Mouse (Mus musculus) testis, adult 2 months (tissue): ENCODE measurements around the gene Asdurf. TPM values are rescaled to one million over a fixed set of nuclear protein-coding genes. Genes with fewer than 3 reads are reported as not detected.
A peak's percentile ranks its signal among the peaks of the same experiment; 100 is the strongest.

Experiments used
- H3K27ac ChIP-seq: fragments of 200-500 bp; 2 replicates; pipeline ENCODE4 v1.5.1; 2012; ENCODE audit warnings: low read depth, low read length; ENCODE audit not compliant: control insufficient read depth, insufficient read depth
- H3K27me3 ChIP-seq: fragments of 200-500 bp; 2 replicates; pipeline ENCODE4 v1.6.1; 2012; ENCODE audit warnings: mild to moderate bottlenecking, low read length, moderate library complexity; ENCODE audit not compliant: control insufficient read depth, insufficient read depth
- H3K36me3 ChIP-seq: fragments of 200-500 bp; 2 replicates; pipeline ENCODE4 v1.6.1; 2012; ENCODE audit warnings: mild to moderate bottlenecking, low read length; ENCODE audit not compliant: control insufficient read depth, insufficient read depth
- H3K4me1 ChIP-seq: fragments of 200-500 bp; 2 replicates; pipeline ENCODE4 v1.6.1; 2012; ENCODE audit warnings: low read length; ENCODE audit not compliant: control insufficient read depth, insufficient read depth
- H3K4me3 ChIP-seq: fragments of 200-500 bp; 2 replicates; pipeline ENCODE4 v1.5.1; 2012; ENCODE audit warnings: low read depth, mild to moderate bottlenecking, low read length, moderate library complexity, mixed read lengths; ENCODE audit not compliant: control insufficient read depth
- CTCF ChIP-seq: fragments of 200-500 bp; IDR thresholded peaks from 2 replicates; pipeline ENCODE4 v1.5.1; 2012; ENCODE audit warnings: low read depth, mild to moderate bottlenecking, inconsistent platforms, low read length, moderate library complexity; ENCODE audit not compliant: control insufficient read depth, insufficient read depth, insufficient replicate concordance
- POLR2A ChIP-seq: fragments of 200-500 bp; IDR thresholded peaks from 2 replicates; pipeline ENCODE4 v1.6.1; 2012; ENCODE audit warnings: low read depth, mild to moderate bottlenecking, inconsistent platforms, low read length, moderate library complexity; ENCODE audit not compliant: control insufficient read depth
- polyA plus RNA-seq: library from polyadenylated mRNA; depleted of rRNA; stranded (reverse); fragments of >200 nt; gene quantifications from 2 replicates; pipeline ENCODE4 v1.2.3, GENCODE M21; 2012; rRNA removed

Asdurf gene
- polyA plus RNA-seq, 1 experiment, result not detected

GRCm38 (mm10) chr1:53312989-53313967 is 39.1 kb downstream of the Asdurf start, which contains the start of gene Osgepl1:
Osgepl1 (plus strand) TSS chr1:53313624.
- no peaks in the 10 kb centered on the region for H3K27me3 ChIP-seq
- no peaks in the 10 kb centered on the region for H3K4me1 ChIP-seq
- H3K36me3 ChIP-seq, result no peaks in the 10 kb centered on the region
- no peak for TF ChIP-seq CTCF
- peak; percentile 70 for TF ChIP-seq POLR2A
- H3K4me3 ChIP-seq, result peak within 1 kb of the TSS; percentile 97
- peak within 1 kb of the TSS; percentile 88 for H3K27ac ChIP-seq

GRCm38 (mm10) chr1:53300506-53300905 is 51.9 kb downstream of the Asdurf start:
- Histone ChIP-seq H3K36me3 (no peaks in the 10 kb centered on the region), H3K4me3 (no peak overlapping the region), H3K27me3 (no peaks in the 10 kb centered on the region), H3K27ac (no peak overlapping the region), H3K4me1 (no peaks in the 10 kb centered on the region)
- TF ChIP-seq CTCF (no peak), POLR2A (no peak)

Other genes starting within 250 kb of the Asdurf start
- 36.0 and 52.2 TPM in 2 replicates for gene 1700019A02Rik, start 165.0 kb downstream of the Asdurf start, polyA plus RNA-seq
- 0.49 and 1.1 TPM in 2 replicates for gene Pms1, start 55.6 kb downstream of the Asdurf start, polyA plus RNA-seq
- 1.5 and 2.5 TPM in 2 replicates for gene Ormdl1, start 55.5 kb downstream of the Asdurf start, polyA plus RNA-seq
- gene Gm28778, start 55.5 kb downstream of the Asdurf start, polyA plus RNA-seq, result 3.5 and 4.4 TPM in 2 replicates
- gene Osgepl1, start 39.0 kb downstream of the Asdurf start, polyA plus RNA-seq, result 12.2 and 12.7 TPM in 2 replicates
- not detected in 2 replicates for gene Gm28551, start within 50 bp of the Asdurf start, polyA plus RNA-seq
- gene Asnsd1, start 133 bp upstream of the Asdurf start, polyA plus RNA-seq, result 70.3 and 78.8 TPM in 2 replicates